Mouse (Mus musculus) ovary, adult 18-20 months (tissue): ENCODE data around the gene Myod1.

Experiments
- DNase-seq: peaks from one replicate; pipeline ENCODE4 v3.0.0; 2022; ENCODE audit warnings: low spot score, mixed read lengths

Myod1 gene

GRCm38 (mm10) chr7:46415818-46416425 is 39.6 kb downstream of the Myod1 start:
- DNase-seq = no peak

DNA sequence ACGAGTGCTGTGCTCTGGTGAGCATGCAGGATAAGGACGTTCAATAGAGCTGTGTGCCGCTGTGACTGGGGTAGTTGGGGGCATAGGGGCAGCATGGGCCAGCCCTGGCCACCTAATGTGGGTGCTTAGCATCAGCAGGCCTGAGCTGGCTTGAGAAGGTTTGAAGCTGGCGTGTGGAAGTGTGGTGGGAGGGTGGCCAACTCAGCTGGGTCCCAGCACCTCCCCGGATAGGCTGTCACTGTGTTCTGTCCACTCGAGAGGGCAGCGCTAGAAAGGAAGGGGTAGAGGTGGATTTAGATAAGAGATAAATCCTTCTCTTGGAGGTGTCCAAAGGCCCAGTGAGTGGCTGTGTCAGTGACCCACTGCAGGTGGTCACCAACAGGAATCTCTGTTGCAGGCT is 41.2 kb downstream of the Myod1 start:
- no peak for DNase-seq

DNA sequence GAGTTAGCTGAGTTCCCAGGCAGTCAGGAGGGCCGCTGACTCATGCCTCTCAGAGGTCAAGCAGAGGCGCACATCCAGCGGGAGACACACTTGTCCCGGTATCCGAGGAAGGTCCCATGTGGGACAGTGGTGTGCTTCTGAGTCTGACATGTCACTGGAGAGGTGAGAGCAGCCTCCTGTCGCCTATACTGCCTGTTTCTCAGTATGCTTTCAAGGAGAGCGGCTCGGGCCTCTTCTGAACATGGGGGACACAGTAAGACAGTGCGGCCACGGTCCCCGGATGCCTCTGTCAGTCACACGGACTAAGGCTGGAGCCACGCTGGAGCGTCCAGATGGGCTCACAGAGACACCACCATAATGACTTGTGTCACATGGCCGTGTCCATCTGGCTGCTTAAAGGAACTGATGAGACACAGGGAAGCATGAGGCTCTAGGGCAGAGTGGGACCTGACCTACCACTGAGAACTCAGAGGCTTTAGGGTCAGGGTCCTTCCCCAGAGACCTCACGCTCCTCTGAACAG is 41.9 kb downstream of the Myod1 start:
- no peak for DNase-seq

- DNase-seq = no peak
These were observed 45.3 kb downstream of the Myod1 start for GRCm38 (mm10) chr7:46421535-46421934.

GRCm38 (mm10) chr7:46422052-46422763 is 45.9 kb downstream of the Myod1 start:
- DNase-seq = no peak

DNA sequence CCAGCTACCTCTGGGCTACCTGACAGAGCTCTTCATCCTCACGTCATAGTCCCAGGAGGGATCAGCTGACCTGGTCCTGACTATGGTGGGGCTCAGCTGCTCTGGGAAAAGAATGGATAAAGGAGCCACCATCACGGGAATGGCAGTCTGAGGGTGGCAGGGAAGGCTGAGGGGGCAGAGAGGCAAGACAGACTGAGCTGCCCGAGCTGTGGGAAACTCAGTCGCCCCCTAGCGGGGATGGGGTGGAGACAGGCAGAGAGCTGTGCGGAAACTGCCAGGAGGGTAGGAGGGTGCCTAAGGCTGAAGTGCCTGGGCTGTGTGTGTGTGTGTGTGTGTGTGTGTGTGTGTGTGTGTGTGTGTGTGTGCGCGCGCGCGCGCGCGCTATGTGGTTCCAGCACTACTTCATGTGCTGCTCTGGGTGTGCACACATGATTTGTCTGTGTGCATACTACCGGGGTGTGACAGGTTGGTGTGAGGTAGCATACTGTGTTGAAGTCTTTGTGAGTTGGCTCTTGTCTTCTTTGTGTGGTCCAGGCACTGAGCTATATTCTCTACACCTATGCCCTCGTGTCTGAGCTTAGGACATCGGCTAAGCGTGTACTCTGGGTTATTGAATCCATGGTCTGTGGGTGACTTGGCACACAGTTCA is 46.6 kb downstream of the Myod1 start:
- no peak for DNase-seq

DNA sequence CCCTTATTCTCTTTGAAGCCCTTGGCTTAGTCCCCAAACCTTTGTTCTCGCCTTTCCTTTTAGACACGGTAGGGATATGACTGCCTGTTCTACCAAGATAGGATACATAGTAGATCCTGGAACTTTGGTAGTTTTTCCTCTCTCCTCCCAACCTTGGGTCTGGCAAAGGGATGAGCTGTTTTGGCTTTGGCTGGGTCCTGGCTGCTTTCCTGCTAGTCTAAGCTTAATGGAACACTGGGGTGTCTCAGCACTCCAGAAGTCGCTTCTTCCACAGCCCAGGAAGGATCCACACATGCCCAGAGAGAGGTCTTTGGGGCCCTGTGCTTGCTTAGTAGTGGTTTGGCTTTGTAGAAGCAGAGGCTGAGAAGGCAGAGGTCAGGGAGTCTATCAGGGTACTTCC is 47.7 kb downstream of the Myod1 start:
- DNase-seq = no peak

- no peak for DNase-seq
These were observed 48.7 kb downstream of the Myod1 start for GRCm38 (mm10) chr7:46425012-46425411.
